Mouse (Mus musculus): ENCODE measurements around the gene Smco1. TPM values are rescaled to one million over a fixed set of nuclear protein-coding genes. Genes with fewer than 3 reads are reported as not detected.
"Not testable (repeated sequence)": the region's sequence is repeated elsewhere in the genome, so short reads cannot be mapped to it uniquely, and the experiment has no call there.

Gene Smco1
- 10 to 100 TPM; 48.0 to 55.0 TPM for total RNA-seq (2021)
- long read RNA-seq, experiment 1, transcript Smco1-201 (3 exons, 1,410 nt): major isoform, 64 of 90 reads
- long read RNA-seq, experiment 1, partial matches to known transcripts: 1 of 90 reads
- long read RNA-seq, experiment 1, other reads (novel, unspliced or antisense): 25 of 90 reads
- long read RNA-seq, experiment 2, transcript Smco1-201 (3 exons, 1,410 nt): major isoform, 72 of 90 reads
- long read RNA-seq, experiment 2, partial matches to known transcripts: 3 of 90 reads
- long read RNA-seq, experiment 2, other reads (novel, unspliced or antisense): 15 of 90 reads

DNA sequence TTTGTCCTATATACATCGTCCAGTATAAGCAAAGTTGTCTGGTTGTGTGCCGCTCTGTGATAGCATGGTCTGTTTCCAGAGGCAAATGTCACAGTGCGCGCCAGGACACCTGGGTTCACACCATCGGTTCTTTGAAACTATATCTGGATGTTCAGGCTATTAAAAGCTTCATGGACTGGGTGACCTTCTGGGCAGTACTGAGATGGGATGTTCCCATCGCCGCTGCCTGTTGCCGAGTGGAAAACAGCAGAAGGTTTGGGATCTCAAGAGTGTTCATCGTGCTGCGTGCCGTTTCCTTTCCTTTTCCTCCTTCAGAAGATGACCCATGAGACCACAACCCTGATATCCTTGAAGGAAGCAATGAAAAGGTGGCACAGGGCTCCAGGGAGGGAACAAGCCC, at the start of gene Smco1:
Smco1 (plus strand) TSS at position 178 of the 400 bp plus-strand sequence.
- DNase-seq: peak; percentile 63

DNA sequence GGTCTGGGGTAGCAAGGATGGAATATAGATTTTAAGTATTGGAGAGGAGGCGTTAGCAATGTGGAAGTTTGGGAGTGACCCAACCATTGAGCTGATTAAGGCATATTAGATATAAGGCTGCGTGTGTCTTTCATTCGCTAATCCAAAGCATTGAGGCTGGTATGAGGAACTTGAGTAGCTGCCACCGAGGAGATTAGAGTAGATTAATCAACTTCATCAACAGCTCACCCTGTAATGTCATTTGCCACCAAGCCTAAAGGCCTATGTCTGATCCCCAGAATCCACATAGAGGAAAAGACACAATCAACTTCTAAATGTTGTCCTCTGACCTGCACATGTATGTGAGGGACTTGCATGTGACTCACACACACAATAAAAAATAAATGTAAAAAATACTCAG, 49.5 kb upstream of the Smco1 start:
- no peak for DNase-seq

- no peak for DNase-seq
Measured at GRCm38 (mm10) chr16:32222399-32222798, 48.9 kb upstream of the Smco1 start.

DNA sequence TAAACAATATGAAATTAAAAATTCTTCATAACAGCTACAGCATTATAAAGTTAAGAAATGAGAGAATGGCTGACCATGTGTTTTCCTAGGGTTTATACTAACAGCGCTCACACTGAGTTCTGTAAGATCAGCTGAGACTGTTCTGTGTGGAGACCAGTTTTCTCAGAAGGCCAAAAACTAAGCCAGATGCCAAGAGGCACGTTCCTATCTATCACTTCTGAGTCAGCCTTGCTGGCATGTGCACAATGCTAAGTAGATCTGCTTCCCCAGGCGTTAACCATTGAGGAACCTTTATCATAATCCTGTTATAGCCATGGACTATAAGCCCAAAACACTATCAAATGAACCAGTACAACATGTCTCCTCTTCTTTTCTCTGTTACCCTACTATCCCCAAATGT, 39.2 kb upstream of the Smco1 start:
- not testable (repeated sequence) for DNase-seq

GRCm38 (mm10) chr16:32237930-32238680, 33.2 kb upstream of the Smco1 start:
- DNase-seq: no peak

GRCm38 (mm10) chr16:32239428-32240312, 31.6 kb upstream of the Smco1 start:
- DNase-seq: no peak

- DNase-seq: no peak
Measured at GRCm38 (mm10) chr16:32243901-32244300, 27.4 kb upstream of the Smco1 start.

DNA sequence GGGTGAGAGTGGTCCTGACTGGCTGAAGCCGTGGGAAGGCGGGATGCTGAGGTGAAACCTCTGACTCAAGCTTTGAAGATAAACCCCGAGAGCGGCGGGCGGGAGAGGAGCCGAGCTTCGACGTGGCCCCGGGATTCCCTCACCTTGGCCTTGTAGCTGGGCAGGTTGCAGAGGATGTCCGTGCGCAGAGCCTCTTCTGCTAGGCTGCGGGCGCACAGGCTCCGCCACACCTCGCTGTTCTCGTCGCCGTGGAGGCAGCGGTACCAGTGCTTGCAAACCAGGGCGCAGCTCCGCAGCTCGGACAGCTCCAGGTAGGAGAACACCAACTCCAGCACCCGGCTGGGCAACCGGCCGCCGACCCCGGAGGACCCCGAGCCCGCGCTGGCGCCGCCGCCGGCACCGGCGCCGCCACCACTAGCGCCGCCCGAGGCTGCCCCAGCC, 24.9 kb upstream of the Smco1 start:
- DNase-seq: peak; percentile 31

GRCm38 (mm10) chr16:32246952-32247370, 24.3 kb upstream of the Smco1 start, which contains the start of the genes Fbxo45 and Wdr53:
TSS of gene Fbxo45 (minus strand) at chr16:32247158.
TSS of gene Wdr53 (plus strand) at chr16:32247227.
- DNase-seq: peak; percentile 97

- not testable (repeated sequence) for DNase-seq
Measured at GRCm38 (mm10) chr16:32264225-32264624, 7.0 kb upstream of the Smco1 start.

DNA sequence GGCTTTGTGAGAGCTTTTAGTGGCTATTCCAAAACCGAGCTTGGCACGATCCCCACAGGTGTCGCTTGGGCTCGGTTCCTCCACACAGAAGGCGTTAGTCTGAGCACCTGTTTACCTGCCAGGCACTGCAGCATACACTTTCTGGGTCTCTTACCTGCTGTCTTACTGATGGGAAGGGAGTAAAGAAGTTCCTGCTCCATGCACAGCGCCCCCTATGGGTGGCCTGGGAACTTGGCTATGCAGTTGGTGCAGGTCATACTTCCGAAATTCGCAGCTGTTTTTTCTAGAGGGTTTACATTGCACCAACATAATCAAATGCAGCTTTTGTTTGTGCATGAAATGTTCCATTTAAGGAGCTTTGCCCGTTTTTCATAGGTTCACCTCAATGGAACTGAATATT, 2.1 kb downstream of the Smco1 start:
- DNase-seq: no peak

DNA sequence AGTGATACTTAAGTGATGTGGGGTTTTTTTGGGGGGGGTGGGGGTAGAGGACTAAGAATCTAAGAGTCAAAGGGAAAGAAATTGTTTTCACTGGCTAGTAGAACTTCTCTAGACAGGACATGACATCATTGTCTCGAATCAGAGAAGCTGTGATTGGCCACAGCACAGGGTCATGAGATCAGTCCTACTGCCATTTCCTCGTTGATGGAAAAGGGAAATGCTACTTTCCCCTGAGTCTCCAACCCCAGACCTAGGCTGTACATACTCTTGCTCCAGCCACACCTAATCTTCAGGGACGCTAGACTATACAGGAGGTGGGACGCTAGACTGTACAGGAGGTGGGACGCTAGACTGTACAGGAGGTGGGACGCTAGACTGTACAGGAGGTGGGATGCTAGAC, 3.8 kb downstream of the Smco1 start:
- DNase-seq: no peak

GRCm38 (mm10) chr16:32275830-32276229, 4.6 kb downstream of the Smco1 start:
- no peak for DNase-seq

DNA sequence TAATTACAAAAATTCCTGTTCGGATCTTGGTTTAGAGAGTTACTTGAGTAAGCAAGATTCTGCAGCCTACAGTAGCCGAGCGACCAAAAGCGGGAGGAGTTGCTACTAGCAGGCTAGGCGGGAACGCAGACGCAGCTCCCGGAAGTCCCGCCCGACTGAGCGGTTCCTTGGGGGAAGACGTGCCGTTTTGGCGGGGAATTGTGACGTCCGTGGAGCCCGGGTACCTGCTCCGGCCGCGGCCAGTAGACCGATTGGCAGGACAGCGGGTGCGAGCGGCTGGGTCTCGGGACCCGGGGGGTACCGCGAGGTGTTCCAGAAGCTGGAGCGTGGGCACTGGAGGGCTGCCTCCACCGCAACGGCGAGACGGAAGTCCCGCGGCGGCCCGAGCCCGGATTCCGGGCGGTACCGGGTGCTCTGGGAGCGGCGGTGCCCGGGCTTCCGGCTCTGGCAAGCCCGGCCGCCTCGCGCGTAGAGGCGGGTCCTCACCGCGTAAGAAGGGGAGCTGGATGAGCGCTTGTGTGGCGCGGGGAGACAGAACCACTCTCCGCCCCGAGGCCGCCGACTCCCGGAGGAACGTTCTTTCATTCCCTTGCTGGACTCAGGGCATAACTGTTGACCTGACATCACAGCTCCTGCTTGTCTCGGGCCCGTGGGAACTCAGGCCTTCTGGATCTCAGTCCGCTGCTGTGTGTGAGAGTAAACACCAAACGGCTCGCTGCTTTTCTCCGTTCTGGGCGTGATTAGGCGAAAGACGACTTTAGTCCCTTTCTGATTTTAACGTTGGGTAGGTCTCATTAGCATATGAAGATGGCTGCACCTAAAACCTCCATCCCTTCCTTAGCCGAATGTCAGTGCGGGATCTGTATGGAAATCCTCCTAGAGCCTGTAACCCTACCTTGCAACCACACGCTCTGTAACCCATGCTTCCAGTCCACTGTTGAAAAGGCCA, 6.3 kb downstream of the Smco1 start, which contains the start of gene Rnf168:
Rnf168 (plus strand) TSS at position 152 of the 949 bp plus-strand sequence.
- peak; percentile 89 for DNase-seq

GRCm38 (mm10) chr16:32278396-32278795, 7.1 kb downstream of the Smco1 start:
- DNase-seq: no peak

DNA sequence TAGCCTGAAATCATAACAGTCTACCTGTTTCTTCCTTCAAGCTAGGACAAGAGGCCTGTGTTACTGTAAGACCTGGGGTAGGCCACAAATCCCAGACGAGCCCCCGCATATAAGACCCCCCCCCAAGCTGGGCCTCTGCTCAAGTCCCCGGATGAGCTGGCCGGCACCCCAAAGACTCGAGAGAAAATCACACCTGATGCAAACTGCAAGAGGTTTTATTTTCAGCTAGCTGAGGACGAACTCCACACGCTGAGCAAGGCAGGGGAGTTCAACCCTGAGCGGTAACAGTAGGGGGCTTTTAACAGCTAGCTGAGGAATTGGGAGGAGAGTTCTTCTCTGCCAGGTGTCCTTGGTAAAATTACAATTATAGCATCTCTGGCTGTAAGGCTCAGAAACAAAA, 8.9 kb downstream of the Smco1 start:
- DNase-seq: no peak

- DNase-seq: no peak
Measured at GRCm38 (mm10) chr16:32282608-32283007, 11.3 kb downstream of the Smco1 start.

- no peak for DNase-seq
Measured at GRCm38 (mm10) chr16:32291821-32292220, 20.6 kb downstream of the Smco1 start.

- not testable (repeated sequence) for DNase-seq
Measured at GRCm38 (mm10) chr16:32299617-32300016, 28.3 kb downstream of the Smco1 start.

DNA sequence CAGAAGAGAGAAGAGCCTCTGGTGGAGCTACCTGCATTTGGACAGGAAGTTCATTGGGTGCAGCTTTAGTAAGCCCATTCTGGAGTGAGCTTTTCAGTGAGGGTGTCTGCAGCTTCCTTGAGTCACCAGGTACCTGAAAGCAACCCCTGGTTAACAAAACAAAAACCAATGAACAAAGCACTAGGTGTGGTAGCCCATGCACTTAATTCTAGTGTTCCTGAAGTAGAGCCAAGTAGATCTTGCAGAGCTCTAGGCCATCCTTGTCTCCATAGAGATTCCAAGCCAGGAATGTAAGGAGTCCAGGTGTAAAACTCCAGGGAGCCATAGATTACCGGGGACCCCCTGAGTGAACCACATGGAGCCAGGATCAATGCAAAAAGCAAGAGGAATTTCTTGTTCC, 31.8 kb downstream of the Smco1 start:
- DNase-seq: no peak

GRCm38 (mm10) chr16:32303886-32304285, 32.6 kb downstream of the Smco1 start:
- no peak for DNase-seq
